Mouse (Mus musculus) hindbrain, embryonic 14.5 days (tissue): ENCODE measurements around the gene Tubg2. TPM values are rescaled to one million over a fixed set of nuclear protein-coding genes. Genes with fewer than 3 reads are reported as not detected.
"Not testable (repeated sequence)": the region's sequence is repeated elsewhere in the genome, so short reads cannot be mapped to it uniquely, and the experiment has no call there.

ENCODE experiments used
- ATAC-seq: fragments of 200-750 bp; cut with Nextera tagmentation; 2 replicates; pipeline ENCODE4 v1.8.0; 2017; ENCODE audit warnings: moderate number of reproducible peaks, mild to moderate bottlenecking, moderate TSS enrichment, moderate library complexity; ENCODE audit not compliant: low FRiP score
- DNase-seq: peaks from one replicate; pipeline ENCODE4 v3.0.0-alpha.2; 2015; ENCODE audit warnings: low spot score
- H3K27ac ChIP-seq: fragments of 300-500 bp; sonication (generic); 2 replicates; pipeline ENCODE4 v1.5.1; 2014; ENCODE audit warnings: mild to moderate bottlenecking, moderate library complexity
- H3K27me3 ChIP-seq: fragments of 300-500 bp; sonication (generic); 2 replicates; pipeline ENCODE4 v1.6.1; 2014; ENCODE audit warnings: mild to moderate bottlenecking, low read length, mixed read lengths; ENCODE audit not compliant: control insufficient read depth, insufficient read depth
- H3K36me3 ChIP-seq: fragments of 300-500 bp; sonication (generic); replicated peaks from 2 replicates; pipeline ENCODE4 v1.6.1; 2014; ENCODE audit not compliant: control insufficient read depth, insufficient read depth
- H3K4me1 ChIP-seq: fragments of 300-500 bp; sonication (generic); replicated peaks from 2 replicates; pipeline ENCODE4 v1.6.1; 2014; ENCODE audit warnings: antibody characterized with exemption, low read length, mixed read lengths; ENCODE audit not compliant: control insufficient read depth, insufficient read depth
- H3K4me2 ChIP-seq: fragments of 300-500 bp; sonication (generic); replicated peaks from 2 replicates; pipeline ENCODE4 v1.6.1; 2014; ENCODE audit warnings: mild to moderate bottlenecking, moderate library complexity
- H3K4me3 ChIP-seq: fragments of 300-500 bp; sonication (generic); replicated peaks from 2 replicates; pipeline ENCODE4 v1.5.1; 2014; ENCODE audit warnings: mild to moderate bottlenecking, low read length
- H3K9ac ChIP-seq: fragments of 300-500 bp; sonication (generic); 2 replicates; pipeline ENCODE4 v1.6.1; 2014
- H3K9me3 ChIP-seq: fragments of 300-500 bp; sonication (generic); 2 replicates; pipeline ENCODE4 v1.6.1; 2016; ENCODE audit warnings: low read length; ENCODE audit not compliant: control insufficient read depth
- WGBS: fragments of 180-500 bp; shearing (Covaris S2); extraction: QIAGEN DNeasy Blood & Tissue Kit; methylation state at CpG from one replicate; pipeline ENCODE4 v1.1.7; 2014; 5-methylcytosine and 5-hydroxymethylcytosine counted together
- polyA plus RNA-seq: library from polyadenylated mRNA; unstranded; fragments of >200 nt; fragmentation: Nextera tagmentation; extraction: Ambion mirVana; gene quantifications from 2 replicates; pipeline ENCODE4 v1.2.1, GENCODE M21; 2014

The Tubg2 gene
- polyA plus RNA-seq, 1 experiment from 2014 or later: 48.6 TPM

- no peaks in the 10 kb centered on the region for H3K27me3 ChIP-seq
These were observed 9.3 kb upstream of the Tubg2 start for GRCm38 (mm10) chr11:101146377-101146776.

GRCm38 (mm10) chr11:101148751-101149150, 7.0 kb upstream of the Tubg2 start:
- WGBS: 68% methylated on average over 10 of the region's 10 CpGs
- Histone ChIP-seq H3K36me3 (no peaks in the 10 kb centered on the region), H3K27me3 (no peaks in the 10 kb centered on the region), H3K4me3 (no peak overlapping the region), H3K9me3 (no peaks in the 10 kb centered on the region), H3K4me2 (no peak overlapping the region), H3K4me1 (peaks cover 10% of the 10 kb centered on the region; the same call in 1 of the 2 replicates), H3K27ac (no peak overlapping the region), H3K9ac (no peak overlapping the region)
- DNase-seq (no peak), ATAC-seq (no peak)

More at GRCm38 (mm10) chr11:101146377-101146776, 9.3 kb upstream of the Tubg2 start:
- WGBS: 20% methylated on average over 10 of the region's 10 CpGs
- peak; percentile 60; the same call in 1 of the 2 replicates for ATAC-seq
- Histone ChIP-seq H3K9me3 (no peaks in the 10 kb centered on the region), H3K4me3 (no peak overlapping the region), H3K4me1 (peaks cover 13% of the 10 kb centered on the region; the same call in 1 of the 2 replicates), H3K36me3 (no peaks in the 10 kb centered on the region), H3K9ac (no peak overlapping the region), H3K27ac (peak overlapping the region; percentile 72), H3K4me2 (peak overlapping the region; percentile 30)
- DNase-seq: peak; percentile 83

GRCm38 (mm10) chr11:101149178-101150105, 6.3 kb upstream of the Tubg2 start:
- no peak overlapping the region for H3K9ac ChIP-seq
- no peaks in the 10 kb centered on the region for H3K9me3 ChIP-seq
- H3K27ac ChIP-seq: 0 out of 2 replicates have a peak overlapping the region, but pooled peaks have one; percentile 17
- H3K27me3 ChIP-seq: no peaks in the 10 kb centered on the region
- no peak overlapping the region for H3K4me2 ChIP-seq
- no peak overlapping the region for H3K4me3 ChIP-seq
- WGBS: 51% methylated on average over 9 of the region's 9 CpGs
- DNase-seq (peak; percentile 52), ATAC-seq (0 out of 2 replicates have a peak, but pooled peaks have one; percentile 27)
- peaks cover 10% of the 10 kb centered on the region; the same call in 1 of the 2 replicates for H3K4me1 ChIP-seq
- H3K36me3 ChIP-seq: no peaks in the 10 kb centered on the region

GRCm38 (mm10) chr11:101151063-101151462, 4.6 kb upstream of the Tubg2 start:
- Histone ChIP-seq H3K4me3 (no peak overlapping the region), H3K27me3 (no peaks in the 10 kb centered on the region), H3K4me2 (no peak overlapping the region), H3K27ac (no peak overlapping the region), H3K36me3 (no peaks in the 10 kb centered on the region), H3K4me1 (peaks cover 14% of the 10 kb centered on the region; the same call in 1 of the 2 replicates), H3K9me3 (no peaks in the 10 kb centered on the region), H3K9ac (no peak overlapping the region)
- ATAC-seq (no peak), DNase-seq (no peak)
- 35% methylated on average over 2 of the region's 2 CpGs for WGBS

GRCm38 (mm10) chr11:101152825-101153224, 2.9 kb upstream of the Tubg2 start:
- DNase-seq (no peak), ATAC-seq (no peak)
- Histone ChIP-seq H3K27me3 (peaks cover 5% of the 10 kb centered on the region; the same call in 1 of the 2 replicates), H3K36me3 (no peaks in the 10 kb centered on the region), H3K4me2 (no peak overlapping the region), H3K27ac (no peak overlapping the region), H3K9me3 (no peaks in the 10 kb centered on the region), H3K4me1 (peaks cover 8% of the 10 kb centered on the region; the same call in 1 of the 2 replicates), H3K4me3 (no peak overlapping the region), H3K9ac (no peak overlapping the region)
- 73% methylated on average over 1 of the region's 1 CpGs for WGBS

GRCm38 (mm10) chr11:101154648-101155047, 1.1 kb upstream of the Tubg2 start:
- ATAC-seq (no peak), DNase-seq (no peak)
- no peak overlapping the region for H3K27ac ChIP-seq

GRCm38 (mm10) chr11:101155151-101155550, 556 bp upstream of the Tubg2 start:
- DNase-seq: no peak
- WGBS: 72% methylated on average over 6 of the region's 6 CpGs
- ATAC-seq: no peak
- Histone ChIP-seq H3K27ac (peak overlapping the region; percentile 92), H3K27me3 (peaks cover 5% of the 10 kb centered on the region; the same call in 1 of the 2 replicates), H3K9me3 (no peaks in the 10 kb centered on the region), H3K9ac (peak overlapping the region; percentile 76; the same call in 1 of the 2 replicates), H3K36me3 (no peaks in the 10 kb centered on the region), H3K4me2 (peak overlapping the region; percentile 76), H3K4me3 (no peak overlapping the region), H3K4me1 (peaks cover 8% of the 10 kb centered on the region; the same call in 1 of the 2 replicates)

More at GRCm38 (mm10) chr11:101154648-101155047, 1.1 kb upstream of the Tubg2 start:
- H3K4me1 ChIP-seq: peaks cover 8% of the 10 kb centered on the region; the same call in 1 of the 2 replicates
- H3K9me3 ChIP-seq: no peaks in the 10 kb centered on the region
- H3K4me2 ChIP-seq: no peak overlapping the region
- no peak overlapping the region for H3K4me3 ChIP-seq
- peaks cover 5% of the 10 kb centered on the region; the same call in 1 of the 2 replicates for H3K27me3 ChIP-seq
- H3K9ac ChIP-seq: no peak overlapping the region
- H3K36me3 ChIP-seq: no peaks in the 10 kb centered on the region

- not testable (repeated sequence) for H3K4me3 ChIP-seq, H3K27ac ChIP-seq, H3K4me2 ChIP-seq, H3K9me3 ChIP-seq, H3K9ac ChIP-seq, ATAC-seq, DNase-seq
- Histone ChIP-seq H3K27me3 (peaks cover 36% of the 10 kb centered on the region), H3K4me1 (peaks cover 13% of the 10 kb centered on the region), H3K36me3 (peaks cover 31% of the 10 kb centered on the region)
- 68% methylated on average over 8 of the region's 10 CpGs for WGBS
These were observed 4.4 kb downstream of the Tubg2 start for GRCm38 (mm10) chr11:101160151-101160550.

- not testable (repeated sequence) for H3K4me3 ChIP-seq, H3K4me2 ChIP-seq, H3K4me1 ChIP-seq, ATAC-seq, H3K27ac ChIP-seq, H3K9me3 ChIP-seq, DNase-seq, H3K9ac ChIP-seq
- Histone ChIP-seq H3K27me3 (peaks cover 45% of the 10 kb centered on the region), H3K36me3 (peaks cover 37% of the 10 kb centered on the region)
- 75% methylated on average over 5 of the region's 8 CpGs for WGBS
These were observed 5.3 kb downstream of the Tubg2 start for GRCm38 (mm10) chr11:101160981-101161505.
